Mouse (Mus musculus): Measurements from ENCODE around the gene Map2.

DNA sequence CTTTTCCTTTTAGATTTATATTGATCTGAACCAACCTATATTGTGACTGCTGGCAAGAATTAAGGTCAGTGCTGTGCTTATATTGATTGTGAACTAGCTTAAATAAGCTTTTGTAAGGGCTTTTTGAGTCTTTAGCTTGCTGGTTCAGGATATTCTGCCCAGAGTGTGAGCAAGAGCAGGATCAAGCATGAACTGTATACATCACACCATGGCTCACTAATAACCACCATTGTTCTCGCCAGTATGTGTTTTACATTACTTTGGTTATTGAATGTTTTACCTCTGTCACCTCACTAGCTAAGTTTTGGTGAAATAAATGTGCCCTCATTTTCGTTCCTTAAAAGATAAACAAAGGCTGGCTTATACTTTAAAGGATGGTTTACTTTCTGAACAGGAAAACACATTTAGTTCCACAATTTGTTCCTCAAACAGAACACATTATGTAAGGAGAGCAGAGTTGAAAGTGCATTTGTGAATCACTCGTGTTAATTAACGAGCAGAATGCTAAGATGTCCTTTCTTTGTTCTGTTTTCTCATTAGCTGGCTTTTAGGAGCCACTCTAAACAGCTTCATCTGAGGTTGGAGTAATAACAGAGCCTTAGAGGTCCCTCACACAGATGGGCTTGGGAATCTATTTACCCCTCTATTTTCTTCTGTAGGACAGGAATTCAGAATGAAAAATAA, 76.7 kb downstream of the Map2 start:
- TF ChIP-seq CTCF (IDR thresholded peaks at IDR 0.05; ENCODE audit: low read depth, low read length) (no peak), POLR2A (IDR thresholded peaks at IDR 0.05; ENCODE audit: borderline replicate concordance, low read depth, low read length) (no peak)

Data from bone marrow macrophage, adult 2 months (primary cell).